Mouse (Mus musculus): ENCODE results near the gene Defb11. TPM values are rescaled to one million over a fixed set of nuclear protein-coding genes. Genes with fewer than 3 reads are reported as not detected.
"Not testable (repeated sequence)": the region's sequence is repeated elsewhere in the genome, so short reads cannot be mapped to it uniquely, and the experiment has no call there.

Gene Defb11
- polyA plus RNA-seq (2014; fragmentation: Nextera tagmentation; extraction: Ambion mirVana) = 7.8 and 9.1 TPM in 2 replicates

DNA sequence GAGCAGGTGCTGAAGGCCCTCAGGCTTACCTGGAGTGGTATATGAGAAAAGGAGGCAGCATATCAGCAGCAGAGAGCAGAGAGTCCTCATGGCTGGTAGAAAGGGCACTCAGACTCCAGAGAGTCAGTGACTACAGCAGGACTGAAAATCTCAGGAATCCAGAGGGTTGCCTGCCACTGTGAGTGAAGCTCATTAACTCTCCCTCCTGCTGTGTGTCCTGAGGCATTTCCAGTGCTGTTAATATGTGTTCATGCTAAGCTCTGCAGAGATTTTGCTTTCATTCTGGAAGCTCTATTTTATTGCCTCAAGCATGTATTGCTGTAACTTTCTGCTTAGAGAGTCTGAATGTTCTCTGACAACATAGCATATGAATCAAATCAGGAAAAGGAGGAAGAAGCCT is at the start of gene Defb11:
Gene Defb11, minus strand, starts transcription at position 123 of the 400 bp plus-strand sequence.
- H3K4me1 ChIP-seq (replicated peaks; ENCODE audit: control insufficient read depth, insufficient read depth, low read length); H3K4me3 ChIP-seq (ENCODE audit: low read depth, low read length); H3K27me3 ChIP-seq (ENCODE audit: control insufficient read depth, insufficient read depth, low read length); H3K36me3 ChIP-seq (ENCODE audit: control insufficient read depth, insufficient read depth, low read length); H3K9me3 ChIP-seq (ENCODE audit: control insufficient read depth, low read length); ATAC-seq (ENCODE audit: low FRiP score); H3K9ac ChIP-seq (ENCODE audit: low read depth, low read length); H3K27ac ChIP-seq (ENCODE audit: low read depth, low read length); H3K4me2 ChIP-seq (replicated peaks; ENCODE audit: low read depth, low read length): not testable (repeated sequence)
- peak; percentile 2 for DNase-seq (ENCODE audit: low spot score)

- WGBS = 5% methylated on average over 9 of the region's 9 CpGs
- no peak overlapping the region for H3K9ac ChIP-seq (ENCODE audit: low read depth, low read length)
- no peak overlapping the region for H3K27ac ChIP-seq (ENCODE audit: low read depth, low read length)
- H3K36me3 ChIP-seq (ENCODE audit: control insufficient read depth, insufficient read depth, low read length) = no peaks in the 10 kb centered on the region
- H3K9me3 ChIP-seq (ENCODE audit: control insufficient read depth, low read length) = no peaks in the 10 kb centered on the region
- ATAC-seq (ENCODE audit: low FRiP score) = no peak
- H3K27me3 ChIP-seq (ENCODE audit: control insufficient read depth, insufficient read depth, low read length) = no peaks in the 10 kb centered on the region
- no peak overlapping the region for H3K4me3 ChIP-seq (ENCODE audit: low read depth, low read length)
- no peak overlapping the region for H3K4me2 ChIP-seq (replicated peaks; ENCODE audit: low read depth, low read length)
- no peaks in the 10 kb centered on the region for H3K4me1 ChIP-seq (replicated peaks; ENCODE audit: control insufficient read depth, insufficient read depth, low read length)
- peak; percentile 71 for DNase-seq (ENCODE audit: low spot score)
These were observed 49.1 kb upstream of the Defb11 start for GRCm38 (mm10) chr8:21955321-21955720.

- 67% methylated on average over 9 of the region's 9 CpGs for WGBS
- ATAC-seq (ENCODE audit: low FRiP score) (no peak), DNase-seq (ENCODE audit: low spot score) (no peak)
- Histone ChIP-seq H3K36me3 (ENCODE audit: control insufficient read depth, insufficient read depth, low read length) (no peaks in the 10 kb centered on the region), H3K4me3 (ENCODE audit: low read depth, low read length) (no peak overlapping the region), H3K27ac (ENCODE audit: low read depth, low read length) (no peak overlapping the region), H3K4me2 (replicated peaks; ENCODE audit: low read depth, low read length) (no peak overlapping the region), H3K27me3 (ENCODE audit: control insufficient read depth, insufficient read depth, low read length) (no peaks in the 10 kb centered on the region), H3K9me3 (ENCODE audit: control insufficient read depth, low read length) (no peaks in the 10 kb centered on the region), H3K9ac (ENCODE audit: low read depth, low read length) (no peak overlapping the region), H3K4me1 (replicated peaks; ENCODE audit: control insufficient read depth, insufficient read depth, low read length) (no peaks in the 10 kb centered on the region)
These were observed 41.3 kb upstream of the Defb11 start for GRCm38 (mm10) chr8:21947311-21948017.

DNA sequence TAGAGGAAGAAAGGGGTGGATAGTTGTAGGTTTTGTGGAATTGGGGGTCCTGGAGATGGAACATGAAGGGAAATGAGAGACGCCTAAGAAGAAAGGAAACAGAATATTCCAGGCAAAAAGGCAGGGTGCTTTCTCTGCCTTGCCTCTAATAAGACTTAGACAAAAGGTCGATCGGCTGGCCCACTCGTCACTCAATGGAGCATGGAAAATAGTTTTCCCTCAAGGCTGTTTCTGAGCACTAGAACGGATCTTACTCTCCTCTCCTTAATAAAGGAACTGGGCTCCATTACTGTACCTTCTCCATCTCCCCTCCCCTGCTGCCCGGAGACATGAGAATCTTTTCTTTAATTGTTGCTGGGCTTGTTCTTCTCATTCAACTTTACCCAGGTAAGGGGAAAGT is 40.2 kb upstream of the Defb11 start, which contains the start of gene Defb13:
Gene Defb13, plus strand, starts transcription at position 301 of the 400 bp plus-strand sequence.
- DNase-seq (ENCODE audit: low spot score) (no peak), ATAC-seq (ENCODE audit: low FRiP score) (no peak)
- H3K4me1 ChIP-seq (replicated peaks; ENCODE audit: control insufficient read depth, insufficient read depth, low read length) = no peaks in the 10 kb centered on the region
- H3K4me3 ChIP-seq (ENCODE audit: low read depth, low read length) = no peak within 1 kb of the TSS
- no peak within 1 kb of the TSS for H3K4me2 ChIP-seq (replicated peaks; ENCODE audit: low read depth, low read length)
- H3K9ac ChIP-seq (ENCODE audit: low read depth, low read length) = no peak within 1 kb of the TSS
- H3K36me3 ChIP-seq (ENCODE audit: control insufficient read depth, insufficient read depth, low read length) = no peaks in the 10 kb centered on the region
- H3K9me3 ChIP-seq (ENCODE audit: control insufficient read depth, low read length) = no peaks in the 10 kb centered on the region
- H3K27me3 ChIP-seq (ENCODE audit: control insufficient read depth, insufficient read depth, low read length) = no peaks in the 10 kb centered on the region
- WGBS = 86% methylated on average over 6 of the region's 6 CpGs
- H3K27ac ChIP-seq (ENCODE audit: low read depth, low read length) = no peak within 1 kb of the TSS

DNA sequence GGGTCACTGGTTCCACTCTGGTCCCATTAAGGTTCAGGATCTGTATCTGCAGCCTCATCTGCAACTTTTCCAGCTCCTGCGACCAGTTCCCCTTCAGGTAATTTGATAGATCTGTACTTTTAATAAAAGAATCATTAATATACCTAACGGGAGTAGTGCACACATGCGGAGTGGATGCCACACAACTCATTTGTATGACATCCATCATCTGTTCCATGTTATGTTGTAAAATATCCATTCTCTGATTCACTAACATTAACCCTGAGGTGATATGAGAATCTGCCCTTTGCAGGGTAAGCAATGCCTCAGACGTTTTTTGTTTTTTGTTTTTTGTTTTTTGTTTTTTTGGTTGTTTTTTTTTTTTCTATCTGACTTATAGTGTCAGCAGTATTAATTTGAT is 31.8 kb upstream of the Defb11 start, which contains the start of gene Defb35:
Gene Defb35, plus strand, starts transcription at position 301 of the 400 bp plus-strand sequence.
- H3K27ac ChIP-seq (ENCODE audit: low read depth, low read length); H3K27me3 ChIP-seq (ENCODE audit: control insufficient read depth, insufficient read depth, low read length); H3K4me1 ChIP-seq (replicated peaks; ENCODE audit: control insufficient read depth, insufficient read depth, low read length); ATAC-seq (ENCODE audit: low FRiP score); H3K4me2 ChIP-seq (replicated peaks; ENCODE audit: low read depth, low read length); H3K9me3 ChIP-seq (ENCODE audit: control insufficient read depth, low read length); H3K9ac ChIP-seq (ENCODE audit: low read depth, low read length); H3K36me3 ChIP-seq (ENCODE audit: control insufficient read depth, insufficient read depth, low read length); H3K4me3 ChIP-seq (ENCODE audit: low read depth, low read length); DNase-seq (ENCODE audit: low spot score): not testable (repeated sequence)
- WGBS = 85% methylated on average over 4 of the region's 4 CpGs

GRCm38 (mm10) chr8:21932610-21933009 is 26.4 kb upstream of the Defb11 start, which contains the start of gene Defb15:
Defb15 (minus strand) TSS chr8:21932710.
- Histone ChIP-seq H3K9me3 (ENCODE audit: control insufficient read depth, low read length) (no peaks in the 10 kb centered on the region), H3K4me3 (ENCODE audit: low read depth, low read length) (no peak within 1 kb of the TSS), H3K36me3 (ENCODE audit: control insufficient read depth, insufficient read depth, low read length) (no peaks in the 10 kb centered on the region), H3K9ac (ENCODE audit: low read depth, low read length) (no peak within 1 kb of the TSS), H3K27ac (ENCODE audit: low read depth, low read length) (no peak within 1 kb of the TSS), H3K27me3 (ENCODE audit: control insufficient read depth, insufficient read depth, low read length) (no peaks in the 10 kb centered on the region), H3K4me2 (replicated peaks; ENCODE audit: low read depth, low read length) (no peak within 1 kb of the TSS), H3K4me1 (replicated peaks; ENCODE audit: control insufficient read depth, insufficient read depth, low read length) (no peaks in the 10 kb centered on the region)
- DNase-seq (ENCODE audit: low spot score) (no peak), ATAC-seq (ENCODE audit: low FRiP score) (no peak)
- 88% methylated on average over 6 of the region's 6 CpGs for WGBS

GRCm38 (mm10) chr8:21930754-21931153 is 24.5 kb upstream of the Defb11 start:
- ATAC-seq (ENCODE audit: low FRiP score); H3K4me2 ChIP-seq (replicated peaks; ENCODE audit: low read depth, low read length); H3K9me3 ChIP-seq (ENCODE audit: control insufficient read depth, low read length); DNase-seq (ENCODE audit: low spot score); H3K4me3 ChIP-seq (ENCODE audit: low read depth, low read length); H3K27ac ChIP-seq (ENCODE audit: low read depth, low read length); H3K36me3 ChIP-seq (ENCODE audit: control insufficient read depth, insufficient read depth, low read length); H3K27me3 ChIP-seq (ENCODE audit: control insufficient read depth, insufficient read depth, low read length); H3K9ac ChIP-seq (ENCODE audit: low read depth, low read length); H3K4me1 ChIP-seq (replicated peaks; ENCODE audit: control insufficient read depth, insufficient read depth, low read length): not testable (repeated sequence)
- WGBS = 83% methylated on average over 3 of the region's 3 CpGs

DNA sequence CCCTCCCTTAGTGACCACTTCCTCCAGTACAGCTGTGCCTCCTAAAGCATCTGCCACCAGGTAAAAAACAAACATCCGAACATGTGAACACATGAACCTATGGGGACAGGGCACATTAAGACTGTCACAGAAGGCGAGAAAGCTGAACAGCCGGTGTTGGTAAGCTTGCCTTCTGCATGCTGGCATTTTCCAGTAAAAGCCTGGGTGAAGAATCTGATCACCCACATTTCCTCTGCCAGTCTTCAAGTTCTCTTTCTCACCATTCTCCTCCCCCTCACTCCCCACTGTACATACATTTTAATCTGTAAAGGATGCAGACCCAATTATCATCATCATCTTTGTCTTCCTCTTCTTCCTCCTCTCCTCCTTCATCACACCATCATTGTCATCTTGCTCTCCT is 9.4 kb upstream of the Defb11 start:
- no peaks in the 10 kb centered on the region for H3K9me3 ChIP-seq (ENCODE audit: control insufficient read depth, low read length)
- H3K36me3 ChIP-seq (ENCODE audit: control insufficient read depth, insufficient read depth, low read length) = no peaks in the 10 kb centered on the region
- H3K9ac ChIP-seq (ENCODE audit: low read depth, low read length) = no peak overlapping the region
- no peak for ATAC-seq (ENCODE audit: low FRiP score)
- H3K4me3 ChIP-seq (ENCODE audit: low read depth, low read length) = no peak overlapping the region
- no peaks in the 10 kb centered on the region for H3K27me3 ChIP-seq (ENCODE audit: control insufficient read depth, insufficient read depth, low read length)
- DNase-seq (ENCODE audit: low spot score) = no peak
- WGBS = 92% methylated on average over 3 of the region's 3 CpGs
- no peaks in the 10 kb centered on the region for H3K4me1 ChIP-seq (replicated peaks; ENCODE audit: control insufficient read depth, insufficient read depth, low read length)
- H3K27ac ChIP-seq (ENCODE audit: low read depth, low read length) = no peak overlapping the region
- no peak overlapping the region for H3K4me2 ChIP-seq (replicated peaks; ENCODE audit: low read depth, low read length)

GRCm38 (mm10) chr8:21912554-21912953 is 6.3 kb upstream of the Defb11 start:
- ATAC-seq (ENCODE audit: low FRiP score) = no peak
- 15% methylated on average over 2 of the region's 2 CpGs for WGBS

More at GRCm38 (mm10) chr8:21912554-21912953, 6.3 kb upstream of the Defb11 start:
- Histone ChIP-seq H3K4me3 (ENCODE audit: low read depth, low read length) (no peak overlapping the region), H3K27me3 (ENCODE audit: control insufficient read depth, insufficient read depth, low read length) (no peaks in the 10 kb centered on the region), H3K4me1 (replicated peaks; ENCODE audit: control insufficient read depth, insufficient read depth, low read length) (no peaks in the 10 kb centered on the region), H3K36me3 (ENCODE audit: control insufficient read depth, insufficient read depth, low read length) (no peaks in the 10 kb centered on the region), H3K27ac (ENCODE audit: low read depth, low read length) (no peak overlapping the region), H3K9me3 (ENCODE audit: control insufficient read depth, low read length) (no peaks in the 10 kb centered on the region), H3K9ac (ENCODE audit: low read depth, low read length) (no peak overlapping the region), H3K4me2 (replicated peaks; ENCODE audit: low read depth, low read length) (no peak overlapping the region)
- DNase-seq (ENCODE audit: low spot score) = no peak

Measured in hindbrain, embryonic 11.5 days (tissue).